Mouse (Mus musculus) urinary bladder, postnatal 4 days (tissue): ENCODE measurements around the gene Gabarapl1.

Source experiments
- DNase-seq, 2 experiments: peaks; one replicate each; pipeline ENCODE4 v3.0.0; 2021 to 2022; ENCODE audit warnings: low spot score in 2 of 2

Gene Gabarapl1

GRCm38 (mm10) chr6:129534627-129535190 is 1.7 kb downstream of the Gabarapl1 start:
- DNase-seq: no peak

GRCm38 (mm10) chr6:129535723-129536122 is 2.8 kb downstream of the Gabarapl1 start:
- no peak for DNase-seq

- no peak for DNase-seq
Observed at GRCm38 (mm10) chr6:129538555-129538954, 5.6 kb downstream of the Gabarapl1 start.

GRCm38 (mm10) chr6:129541931-129542330 is 9.0 kb downstream of the Gabarapl1 start:
- DNase-seq: no peak

GRCm38 (mm10) chr6:129542540-129542939 is 9.6 kb downstream of the Gabarapl1 start:
- no peak for DNase-seq

- no peak for DNase-seq
Observed at GRCm38 (mm10) chr6:129543709-129544606, 11.0 kb downstream of the Gabarapl1 start.

GRCm38 (mm10) chr6:129547277-129547676 is 14.3 kb downstream of the Gabarapl1 start:
- DNase-seq: no peak

GRCm38 (mm10) chr6:129548009-129548408 is 15.0 kb downstream of the Gabarapl1 start:
- no peak for DNase-seq

- DNase-seq: no peak
Observed at GRCm38 (mm10) chr6:129557298-129558023, 24.5 kb downstream of the Gabarapl1 start.

GRCm38 (mm10) chr6:129558946-129559640 is 26.1 kb downstream of the Gabarapl1 start:
- peak; percentile 39 to 69 for DNase-seq

GRCm38 (mm10) chr6:129559641-129560027 is 26.7 kb downstream of the Gabarapl1 start:
- DNase-seq: no peak

GRCm38 (mm10) chr6:129565257-129565656 is 32.3 kb downstream of the Gabarapl1 start:
- DNase-seq: no peak

- DNase-seq: no peak
Observed at GRCm38 (mm10) chr6:129575315-129575714, 42.4 kb downstream of the Gabarapl1 start.

- DNase-seq: no peak
Observed at GRCm38 (mm10) chr6:129577605-129578004, 44.6 kb downstream of the Gabarapl1 start, which contains the start of gene Klre1. Gene Klre1 (plus strand): TSS chr6:129577905.

- no peak for DNase-seq
Observed at GRCm38 (mm10) chr6:129581274-129581673, 48.3 kb downstream of the Gabarapl1 start.

- DNase-seq: no peak
Observed at GRCm38 (mm10) chr6:129581896-129582295, 48.9 kb downstream of the Gabarapl1 start.

GRCm38 (mm10) chr6:129583014-129583413 is 50.1 kb downstream of the Gabarapl1 start:
- no peak for DNase-seq

GRCm38 (mm10) chr6:129591508-129591907 is 58.5 kb downstream of the Gabarapl1 start, which contains the start of gene Klrd1:
Gene Klrd1 (plus strand): TSS chr6:129591782.
- no peak for DNase-seq
